Mouse (Mus musculus) cerebellum, adult 2 months (tissue): ENCODE measurements at regions not wholly inside any gene's neighbourhood (a gene's known extent, or its start where the extent isn't known, plus 50 kb on each side); places are given as distances from the start of the nearest gene placed in this dataset.

Experiments used
- CTCF ChIP-seq: fragments of 200-500 bp; IDR thresholded peaks from 2 replicates; pipeline ENCODE4 v1.5.1; 2011; ENCODE audit warnings: low read depth, mild to moderate bottlenecking, control low read depth, low read length, moderate library complexity, borderline replicate concordance; ENCODE audit not compliant: insufficient read depth
- POLR2A ChIP-seq: fragments of 200-500 bp; IDR thresholded peaks from 2 replicates; pipeline ENCODE4 v1.6.1; 2011; ENCODE audit warnings: low read length, control low read depth, borderline replicate concordance; ENCODE audit not compliant: insufficient read depth

DNA sequence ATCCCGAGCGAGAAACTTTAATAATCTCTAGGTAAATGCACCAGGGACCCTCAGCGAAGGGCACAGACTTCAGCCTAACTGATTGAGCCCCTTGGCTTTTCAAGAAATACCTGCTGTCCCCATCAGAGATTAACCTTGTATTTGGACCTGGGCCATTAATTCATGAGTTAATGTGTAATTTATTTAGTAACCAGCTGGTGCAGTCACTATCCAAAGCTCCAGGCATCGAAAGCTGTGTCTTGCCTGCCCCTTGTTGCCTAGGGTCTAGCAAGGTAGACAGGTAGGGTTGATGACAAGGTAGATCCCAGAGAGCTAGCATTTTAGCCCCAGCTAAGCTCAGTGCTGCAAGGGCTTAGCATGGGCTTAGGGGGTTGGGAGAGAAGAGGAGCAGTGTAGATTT, 80.9 kb upstream of the Runx1 start:
- TF ChIP-seq POLR2A = no peak
- TF ChIP-seq CTCF = no peak
